Mouse (Mus musculus) gastrocnemius, adult 18-20 months (tissue): ENCODE data around the gene Slc15a2. TPM values are rescaled to one million over a fixed set of nuclear protein-coding genes. Genes with fewer than 3 reads are reported as not detected.

Source experiments
- DNase-seq: peaks from one replicate; pipeline ENCODE4 v3.0.0; 2021; ENCODE audit warnings: low spot score
- total RNA-seq, 2 experiments: library from RNA; stranded (reverse); gene quantifications; 2 replicates each; pipeline ENCODE4 v1.2.3; 2021

The Slc15a2 gene
- total RNA-seq, 2 experiments from 2014 or later, result 1.5 to 2.2 TPM

DNA sequence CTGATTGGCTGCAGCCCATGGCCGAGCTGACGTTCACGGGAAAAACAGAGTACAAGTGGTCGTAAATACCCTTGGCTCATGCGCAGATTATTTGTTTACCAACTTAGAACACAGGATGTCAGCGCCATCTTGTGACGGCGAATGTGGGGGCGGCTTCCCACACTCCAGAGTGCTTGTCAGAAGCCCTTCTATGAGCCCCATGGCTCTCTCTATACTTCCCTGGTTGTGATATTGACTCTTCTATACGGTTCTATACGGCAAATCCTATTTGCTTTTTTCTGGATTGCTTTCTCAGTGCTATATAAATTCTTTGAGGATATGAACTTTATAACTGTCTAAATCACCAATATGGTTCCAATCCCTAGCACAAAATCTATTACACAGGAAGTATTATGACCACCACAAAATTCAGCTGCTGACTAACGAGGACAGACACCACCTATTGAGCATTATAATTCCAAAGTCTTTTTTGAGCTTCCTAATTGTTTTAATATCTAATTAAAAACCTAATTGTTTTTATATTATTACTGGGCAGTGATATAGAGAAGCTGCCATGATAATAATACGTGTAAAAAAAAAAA is 14.5 kb downstream of the Slc15a2 start:
- DNase-seq, result no peak

DNA sequence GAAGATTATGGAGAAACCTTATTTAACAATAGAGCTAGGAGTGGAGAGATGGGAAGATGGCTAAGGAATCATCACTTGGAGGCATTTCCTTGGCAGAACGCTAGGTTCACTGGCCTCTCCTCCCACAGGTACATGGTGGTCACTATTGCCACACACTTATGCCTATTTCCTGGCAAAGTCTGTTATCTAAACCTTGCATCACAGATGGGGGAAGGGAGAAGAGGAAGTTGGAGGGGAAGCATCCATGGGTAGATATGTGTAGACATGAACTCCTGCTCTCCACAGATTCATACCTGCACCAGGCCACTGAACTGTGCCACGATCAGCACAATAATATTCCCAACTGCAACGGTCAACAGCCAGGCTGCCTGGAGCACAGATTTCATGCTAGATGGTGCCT is 32.8 kb downstream of the Slc15a2 start:
- DNase-seq, result no peak

DNA sequence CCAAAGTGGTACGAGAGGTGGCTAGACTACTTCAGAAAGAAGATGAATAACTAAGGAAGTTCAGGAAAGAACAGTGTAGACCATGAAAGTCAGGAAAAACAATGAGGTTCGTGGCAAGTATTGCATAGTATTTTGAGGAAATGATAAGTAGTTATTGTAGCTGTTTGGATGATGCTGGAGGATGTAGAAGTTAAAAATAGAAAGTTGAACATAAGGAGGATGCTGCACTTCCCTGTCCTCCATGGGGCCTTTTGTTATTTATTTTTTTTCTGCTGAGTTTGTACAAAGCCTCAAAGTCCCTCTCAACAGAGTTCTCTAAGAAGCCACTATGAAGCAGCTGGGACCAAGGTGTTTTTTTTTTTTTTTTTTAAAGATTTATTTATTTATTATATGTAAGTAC is 37.0 kb downstream of the Slc15a2 start:
- DNase-seq, result no peak

DNA sequence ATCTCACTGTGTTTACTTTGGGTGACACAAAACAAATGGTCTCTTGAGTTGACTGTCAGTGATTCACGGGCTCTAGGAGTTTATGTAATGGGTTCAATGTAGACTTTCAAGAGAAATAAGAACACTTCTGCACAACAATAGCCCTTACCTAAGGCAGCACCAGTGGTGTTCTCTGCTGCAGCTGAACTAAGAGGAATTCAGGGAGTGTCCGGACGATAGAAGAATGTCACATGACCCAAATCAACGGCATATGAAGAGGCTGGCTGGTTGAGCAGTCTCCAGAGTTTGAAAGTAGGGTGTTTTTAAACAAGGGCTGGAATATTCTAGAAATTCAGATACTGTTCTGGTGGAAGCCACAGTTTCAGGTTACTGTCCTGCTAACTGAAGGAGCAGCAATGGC is 37.7 kb downstream of the Slc15a2 start:
- DNase-seq, result no peak

DNA sequence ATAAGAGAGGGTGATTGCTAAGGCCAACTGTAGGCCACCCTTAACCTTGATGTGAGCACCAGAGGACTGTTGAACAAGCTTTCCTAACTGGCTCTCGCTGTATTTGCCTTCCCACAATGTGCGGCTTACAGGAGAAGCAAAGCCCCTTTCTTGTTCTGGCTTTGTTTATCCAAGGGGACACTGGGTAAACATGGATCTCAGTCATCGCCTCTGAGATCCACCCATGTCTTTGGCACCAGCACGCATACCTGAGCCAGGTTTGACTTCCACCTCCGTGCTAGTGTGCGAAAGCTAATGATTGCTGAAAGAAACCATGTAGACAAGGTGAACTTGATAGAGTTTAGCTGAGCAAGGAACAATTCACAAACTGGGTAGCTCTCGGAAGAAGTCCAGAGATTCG is 41.2 kb downstream of the Slc15a2 start:
- no peak for DNase-seq

DNA sequence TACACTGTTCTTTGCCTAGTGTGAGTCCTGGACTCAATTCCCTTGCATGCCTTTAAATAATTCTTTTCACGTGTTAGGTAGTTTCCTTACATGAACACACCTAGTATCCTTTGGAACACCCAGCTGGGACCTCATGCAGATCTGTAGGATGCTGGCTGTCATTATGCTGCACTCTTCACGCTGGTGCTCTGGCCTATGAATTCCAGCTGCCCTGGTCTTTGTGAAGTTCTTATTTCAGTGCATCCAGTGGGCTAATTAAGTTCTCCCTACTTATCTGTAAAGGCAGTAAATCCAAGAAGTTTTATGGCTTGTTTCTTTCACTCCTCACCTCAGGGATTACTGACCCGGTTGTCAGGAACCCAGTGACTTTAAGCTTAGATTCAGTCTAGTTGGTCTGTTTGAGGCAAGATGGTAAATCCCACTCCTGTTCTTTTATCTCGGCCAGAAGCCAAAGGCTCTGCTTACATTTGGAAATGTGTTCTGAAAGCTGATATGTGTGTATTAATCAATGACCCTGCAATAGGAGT is 45.3 kb downstream of the Slc15a2 start:
- no peak for DNase-seq

DNA sequence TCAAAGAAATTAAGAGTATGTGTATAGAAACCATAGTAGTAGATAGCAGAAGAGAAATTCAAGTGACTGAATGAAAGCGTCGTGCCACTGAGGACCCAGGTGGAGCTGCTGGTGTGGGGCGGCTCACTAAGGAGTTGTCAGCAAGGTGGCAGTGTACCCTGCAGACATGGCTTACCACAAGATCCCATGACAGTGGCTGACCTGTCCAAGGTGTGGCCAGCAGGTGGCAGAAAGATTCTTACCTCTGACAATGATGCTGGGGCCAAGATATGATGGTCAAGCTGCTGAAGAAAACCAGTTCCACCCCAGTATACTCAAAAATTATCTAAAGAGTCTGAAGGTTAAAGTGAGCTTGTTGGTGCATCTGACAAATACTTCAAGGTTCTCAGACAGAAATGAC is 49.3 kb downstream of the Slc15a2 start:
- no peak for DNase-seq

DNA sequence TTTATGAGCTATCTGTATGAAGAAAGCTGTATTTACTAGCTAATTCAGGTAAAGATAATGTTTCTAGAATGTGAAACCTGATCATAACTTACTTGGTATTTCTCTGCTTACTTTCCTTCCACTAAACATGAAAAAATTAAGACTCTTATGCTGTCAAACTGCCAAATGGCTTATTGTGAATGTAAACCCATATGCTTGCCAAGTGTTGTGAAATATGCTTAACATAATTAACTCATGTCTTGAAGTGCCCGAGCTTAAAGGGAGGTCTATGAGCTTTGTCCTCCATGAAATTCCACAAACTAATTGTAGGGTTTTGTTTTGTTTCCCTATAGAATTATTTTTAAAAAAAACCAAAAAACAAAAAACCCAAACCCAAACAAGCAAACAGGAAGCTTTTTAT is 50.9 kb downstream of the Slc15a2 start:
- DNase-seq, result no peak

DNA sequence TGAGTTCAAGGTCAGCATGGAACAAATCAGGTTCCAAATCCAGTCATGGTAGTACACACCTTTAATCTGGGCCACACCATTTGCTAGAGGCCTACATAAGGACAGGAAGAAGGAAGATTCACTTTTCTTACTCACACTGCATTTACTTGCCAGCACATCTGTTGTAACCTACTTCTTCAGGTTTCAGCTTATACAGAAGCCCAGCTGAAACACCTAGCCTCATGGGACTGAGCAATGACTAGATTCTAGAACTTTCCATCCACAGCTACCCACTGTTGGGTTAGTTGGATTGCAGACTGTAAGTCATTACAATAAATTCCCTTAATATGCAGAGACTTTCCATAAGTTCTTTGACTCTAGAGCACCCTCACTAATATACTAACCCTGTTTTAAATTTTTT is 52.2 kb downstream of the Slc15a2 start:
- no peak for DNase-seq

DNA sequence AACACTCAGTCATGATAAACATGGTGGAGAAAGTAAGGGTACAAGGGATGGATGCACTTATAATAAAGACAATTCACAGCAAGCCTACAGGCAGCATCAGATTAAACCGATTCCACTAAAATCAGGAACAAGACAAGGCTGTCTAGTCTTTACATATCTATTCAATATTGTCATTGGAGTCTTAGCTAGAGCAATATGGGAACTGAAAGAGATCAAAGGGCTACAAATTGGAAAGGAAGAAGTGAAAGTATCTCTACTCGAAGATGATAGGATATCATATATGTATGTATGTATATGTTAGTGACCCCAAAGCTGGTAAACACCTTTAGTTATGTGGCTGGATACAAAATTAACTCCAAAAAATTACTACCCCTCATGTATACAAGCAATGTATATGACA is 55.8 kb downstream of the Slc15a2 start:
- no peak for DNase-seq

DNA sequence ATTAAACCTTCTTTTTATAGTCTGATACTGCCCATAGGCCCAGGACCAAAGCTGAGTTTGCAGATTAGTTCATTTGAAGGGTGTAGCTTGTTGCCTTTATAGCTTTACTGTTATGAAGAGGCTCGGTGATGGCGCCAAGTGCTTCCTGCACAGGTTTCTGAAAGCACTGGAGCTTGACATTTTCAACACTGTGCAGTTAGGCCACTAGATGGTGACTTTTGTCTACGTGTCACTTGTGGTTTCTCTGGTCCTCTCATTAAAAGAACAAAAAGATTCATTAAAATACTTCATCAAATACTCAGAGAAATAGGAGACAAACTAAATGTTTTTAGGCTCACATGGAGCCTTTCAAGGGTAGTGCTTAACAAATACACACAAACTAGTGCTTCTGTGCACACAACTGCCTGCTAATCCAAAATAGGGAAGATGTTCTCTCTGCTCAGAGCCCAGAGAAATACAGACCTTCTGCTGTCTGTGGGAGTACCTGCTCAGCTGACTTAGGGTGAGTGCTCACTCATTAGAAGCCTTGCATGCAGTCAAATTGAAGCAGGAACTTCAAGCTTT is 60.8 kb downstream of the Slc15a2 start:
- no peak for DNase-seq

DNA sequence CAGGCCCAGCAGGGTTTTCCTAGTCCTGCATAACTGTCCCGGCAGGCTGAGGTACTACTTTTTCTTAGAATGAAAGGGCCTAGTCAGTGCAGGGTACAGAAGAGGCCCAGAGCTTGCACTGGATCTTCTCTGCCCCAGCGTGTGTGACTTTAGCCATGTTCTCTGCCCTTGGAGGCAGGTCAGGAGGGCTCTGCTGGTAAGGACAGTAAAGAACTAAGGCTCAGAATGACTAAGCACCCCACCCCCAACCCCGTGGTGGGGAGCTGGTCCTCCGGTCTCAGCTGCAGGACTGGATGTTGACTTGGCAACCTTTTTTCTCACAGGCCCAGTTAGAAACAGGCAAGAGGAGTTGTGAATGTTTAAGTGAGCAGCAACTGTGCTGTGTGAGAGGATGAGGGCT is 62.0 kb downstream of the Slc15a2 start:
- DNase-seq, result no peak

DNA sequence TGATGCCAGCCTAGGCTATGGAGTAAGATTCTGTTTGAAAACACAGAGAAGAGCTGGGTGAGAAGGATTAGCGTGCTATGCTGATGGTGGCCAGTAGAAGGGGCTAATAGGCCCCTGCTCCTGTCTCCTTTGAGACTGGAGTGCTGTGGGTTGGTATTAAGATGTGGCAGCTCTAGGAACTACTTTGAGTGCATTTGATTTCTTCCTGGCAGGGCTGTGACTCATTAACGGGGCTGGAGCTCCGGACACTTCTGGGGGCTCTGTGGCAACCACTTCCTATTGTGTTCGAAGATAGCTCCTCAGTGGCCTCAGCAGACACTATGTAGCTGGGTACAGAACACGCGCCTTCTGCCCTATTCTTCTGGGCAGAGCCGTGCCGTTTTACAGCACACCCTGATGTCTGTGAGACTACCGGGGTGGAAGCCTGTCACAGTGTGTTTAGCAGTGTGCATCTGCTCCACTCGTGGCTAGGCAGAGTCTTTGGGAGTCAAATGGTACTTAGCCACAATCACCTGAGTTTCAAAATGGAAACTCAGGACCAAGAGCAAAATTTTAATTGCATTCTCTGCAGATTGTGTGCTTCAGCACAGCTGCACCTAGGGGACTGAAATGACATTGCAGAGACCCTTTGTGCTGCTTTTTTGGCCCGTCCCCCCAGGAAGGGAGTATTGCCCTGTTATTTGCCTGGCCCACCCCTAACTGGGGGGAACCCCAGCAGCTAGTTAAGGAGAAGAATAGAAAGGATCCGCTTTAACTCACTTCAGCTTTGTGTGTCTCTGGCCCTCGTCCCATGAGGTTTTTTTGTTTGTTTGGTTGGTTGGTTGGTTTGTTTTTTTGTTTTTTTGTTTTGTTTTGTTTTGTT is 64.3 kb downstream of the Slc15a2 start:
- DNase-seq, result no peak

DNA sequence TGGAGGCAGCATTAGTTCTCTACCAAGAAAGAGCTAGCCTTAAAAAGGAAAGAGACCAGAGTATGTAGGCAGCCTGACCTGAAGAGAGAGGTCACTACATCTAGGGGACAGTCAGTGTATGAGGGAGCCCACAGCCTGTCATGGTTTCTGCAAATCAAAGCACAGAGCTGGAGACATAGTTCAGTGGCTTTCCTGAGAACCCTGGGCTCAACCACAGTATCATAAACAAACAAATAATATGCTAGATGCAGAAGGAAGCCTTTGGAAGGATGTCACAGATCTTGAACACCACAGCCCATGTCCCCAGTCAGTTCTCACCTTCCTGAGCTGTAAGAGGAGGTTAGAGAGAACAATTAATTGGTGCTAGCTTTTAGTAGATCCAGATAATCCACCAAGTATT is 66.1 kb downstream of the Slc15a2 start:
- DNase-seq, result no peak

DNA sequence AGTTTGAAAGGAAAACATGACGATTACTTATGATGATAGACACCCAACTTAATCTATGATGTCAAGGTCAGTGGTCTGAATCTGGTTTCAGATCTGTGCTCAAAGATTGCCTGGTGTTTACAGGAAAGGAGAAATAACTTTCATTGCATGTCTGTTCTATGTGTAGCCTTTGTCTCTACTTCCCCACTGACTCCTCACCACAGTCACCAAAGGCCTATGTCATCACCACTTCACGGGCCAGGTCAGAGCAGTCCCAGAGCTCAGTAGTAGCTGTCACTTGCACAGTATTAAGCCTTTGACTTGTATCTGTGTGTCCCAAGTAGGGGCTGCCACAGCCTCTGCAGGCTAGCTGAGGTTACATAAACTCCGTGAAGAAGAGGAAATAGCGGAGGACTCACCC is 67.3 kb downstream of the Slc15a2 start:
- DNase-seq, result no peak

DNA sequence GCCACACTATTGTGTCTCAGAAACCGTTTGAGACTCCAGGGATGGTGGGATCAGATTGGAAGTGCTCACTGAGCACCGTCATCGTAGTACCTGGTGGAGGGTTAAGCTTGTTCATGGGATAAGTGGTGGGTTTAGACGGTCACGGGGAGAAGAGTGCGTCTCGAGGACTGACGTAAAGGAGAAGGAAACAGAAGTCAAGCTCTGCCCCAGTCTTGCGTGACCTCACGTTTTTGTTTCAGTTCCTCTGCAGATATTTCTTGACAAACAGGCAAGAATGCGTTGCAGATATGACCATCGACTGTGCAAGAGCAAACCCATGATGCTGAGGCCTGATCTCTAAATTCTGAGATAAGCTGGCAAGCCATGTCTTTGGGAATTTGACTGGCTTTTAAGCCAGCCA is 73.0 kb downstream of the Slc15a2 start:
- peak; percentile 9 for DNase-seq

DNA sequence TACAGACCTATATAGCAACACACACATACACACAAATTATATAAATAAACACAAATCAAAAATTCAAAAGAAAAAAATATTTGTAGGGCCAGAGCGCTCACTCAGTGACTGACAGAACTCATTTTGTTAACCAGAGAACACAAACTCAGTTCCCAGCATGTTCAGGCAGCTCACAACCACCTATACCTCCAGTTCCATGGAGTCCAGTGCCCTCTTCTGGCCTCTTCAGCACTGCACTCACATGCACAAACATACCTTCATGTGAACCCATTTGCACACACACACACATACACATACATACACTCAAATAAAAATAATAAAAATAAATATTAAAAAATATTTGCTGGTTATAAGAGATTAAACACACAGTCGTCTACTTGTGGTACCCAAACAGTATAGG is 74.0 kb downstream of the Slc15a2 start:
- no peak for DNase-seq

DNA sequence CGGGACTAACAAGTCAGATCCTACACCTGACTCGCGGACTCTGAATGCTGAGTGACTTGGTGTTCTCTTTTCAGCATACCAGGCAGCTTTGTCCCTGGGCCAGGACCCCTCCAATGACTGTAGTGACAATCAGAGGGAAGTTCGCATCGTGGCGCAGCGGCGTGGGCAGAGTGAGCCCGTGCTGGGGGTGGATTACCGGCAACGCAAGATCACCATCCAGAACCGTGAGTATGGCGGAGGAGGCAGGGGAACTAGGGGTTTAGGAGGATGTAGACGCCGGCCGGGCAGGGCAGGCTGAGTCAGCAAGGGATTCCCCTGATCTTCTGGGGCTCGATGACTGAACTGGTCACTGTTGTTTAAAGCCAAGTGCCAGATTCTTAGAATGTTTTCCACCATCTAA is 75.4 kb downstream of the Slc15a2 start:
- no peak for DNase-seq

DNA sequence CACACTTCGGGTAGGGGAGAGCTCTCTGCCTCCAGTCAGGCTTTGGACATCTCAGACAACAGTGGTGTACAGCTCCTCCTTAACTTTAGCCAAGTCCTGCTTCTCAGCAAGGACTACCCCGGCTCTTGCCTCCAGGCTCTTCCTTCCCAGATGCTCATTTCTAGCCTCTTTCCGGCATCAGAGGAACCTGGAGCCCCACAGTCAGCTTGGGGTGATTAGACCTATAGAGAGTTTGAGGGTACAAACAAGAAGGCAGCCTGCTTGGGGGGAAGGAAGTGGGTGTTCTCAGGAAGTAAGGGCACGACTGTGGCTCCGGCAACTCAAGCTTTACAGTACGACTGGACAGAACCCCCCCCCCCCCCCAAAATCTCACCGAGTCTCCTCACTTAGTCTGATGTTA is 76.0 kb downstream of the Slc15a2 start:
- DNase-seq, result no peak

DNA sequence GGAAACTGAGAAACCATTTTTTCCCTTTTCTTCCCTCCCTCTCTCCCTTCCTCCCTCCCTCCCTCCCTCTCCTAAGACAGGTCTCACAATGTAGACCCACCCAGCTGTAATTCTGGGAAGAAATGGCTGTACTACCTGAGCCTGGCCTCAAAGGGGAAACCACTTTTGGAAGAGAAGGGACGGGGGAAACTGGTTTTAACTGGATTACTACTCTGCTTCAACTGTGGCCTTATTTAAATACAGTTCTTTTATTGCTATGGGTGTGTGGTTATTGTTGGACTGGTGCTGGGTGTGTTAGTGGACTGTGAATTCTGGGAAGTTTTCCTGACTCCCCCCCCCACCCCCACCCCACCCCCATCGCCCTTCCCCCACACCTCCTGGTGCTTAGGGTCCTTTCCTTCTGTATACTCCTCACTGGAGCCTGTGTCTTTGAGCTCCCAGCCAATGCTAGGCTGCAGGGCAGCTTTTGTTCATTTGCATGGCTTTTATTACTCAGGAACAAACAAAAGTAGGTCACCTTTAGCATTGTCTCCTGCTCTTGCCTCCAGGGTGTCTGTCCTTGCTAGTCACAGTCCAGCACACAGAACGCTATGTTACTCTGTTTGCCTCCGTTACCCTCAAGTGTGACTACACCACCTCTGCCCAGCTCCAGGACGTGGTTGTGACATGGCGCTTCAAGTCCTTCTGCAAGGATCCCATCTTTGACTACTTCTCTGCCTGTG is 76.9 kb downstream of the Slc15a2 start:
- DNase-seq, result no peak

DNA sequence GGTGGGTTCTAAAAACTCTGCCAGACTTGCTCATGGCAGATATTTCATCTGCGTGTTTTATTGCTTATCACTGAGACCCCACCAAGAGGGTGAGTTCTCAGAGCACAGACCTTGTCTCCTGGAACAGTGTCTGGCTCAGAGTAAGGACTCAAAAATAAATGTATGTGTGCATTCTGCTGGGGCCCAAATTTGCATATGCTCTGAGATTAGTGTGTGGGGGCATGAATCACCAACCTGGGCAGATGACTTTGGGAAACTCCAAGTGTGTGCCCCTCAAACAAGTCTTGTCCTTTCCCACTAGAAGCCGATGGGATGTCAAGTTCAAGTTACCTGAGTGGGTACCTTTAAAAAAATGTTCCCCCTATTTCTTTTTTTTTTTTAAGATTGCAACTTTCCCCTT is 84.3 kb downstream of the Slc15a2 start:
- DNase-seq, result no peak
